Mouse (Mus musculus) liver, postnatal 0 days (tissue): ENCODE results near the gene Hprt. TPM values are rescaled to one million over a fixed set of nuclear protein-coding genes. Genes with fewer than 3 reads are reported as not detected.
"Not testable (repeated sequence)": the region's sequence is repeated elsewhere in the genome, so short reads cannot be mapped to it uniquely, and the experiment has no call there.

Experiments
- ATAC-seq: fragments of 200-750 bp; cut with Nextera tagmentation; 2 replicates; pipeline ENCODE4 v1.8.0; 2017; ENCODE audit warnings: mild to moderate bottlenecking, moderate library complexity
- DNase-seq: peaks from one replicate; pipeline ENCODE4 v3.0.0-alpha.2; 2016
- H3K27ac ChIP-seq: fragments of 300-500 bp; sonication (generic); 2 replicates; pipeline ENCODE4 v1.5.1; 2014; ENCODE audit warnings: antibody characterized with exemption, moderate library complexity, mild to moderate bottlenecking, low read depth
- H3K27me3 ChIP-seq: fragments of 300-500 bp; sonication (generic); 2 replicates; pipeline ENCODE4 v1.6.1; 2014; ENCODE audit warnings: low read length, control low read depth, mixed read lengths; ENCODE audit not compliant: insufficient read depth
- H3K36me3 ChIP-seq: fragments of 300-500 bp; sonication (generic); replicated peaks from 2 replicates; pipeline ENCODE4 v1.6.1; 2014; ENCODE audit warnings: mild to moderate bottlenecking, control low read depth, low read length, moderate library complexity, mixed read lengths; ENCODE audit not compliant: insufficient read depth
- H3K4me1 ChIP-seq: fragments of 300-500 bp; sonication (generic); 2 replicates; pipeline ENCODE4 v1.6.1; 2014; ENCODE audit warnings: antibody characterized with exemption, mild to moderate bottlenecking, control low read depth; ENCODE audit not compliant: insufficient read depth
- H3K4me2 ChIP-seq: fragments of 300-500 bp; sonication (generic); 2 replicates; pipeline ENCODE4 v1.6.1; 2014; ENCODE audit warnings: low read depth, mild to moderate bottlenecking, low read length, moderate library complexity, mixed read lengths
- H3K4me3 ChIP-seq: fragments of 300-500 bp; sonication (generic); 2 replicates; pipeline ENCODE4 v1.5.1; 2014; ENCODE audit warnings: low read depth, low read length
- H3K9ac ChIP-seq: fragments of 300-500 bp; sonication (generic); replicated peaks from 2 replicates; pipeline ENCODE4 v1.6.1; 2014; ENCODE audit warnings: mild to moderate bottlenecking, moderate library complexity
- H3K9me3 ChIP-seq: fragments of 300-500 bp; sonication (generic); 2 replicates; pipeline ENCODE4 v1.6.1; 2016; ENCODE audit warnings: mild to moderate bottlenecking, control low read depth, low read length, mixed read lengths
- CTCF ChIP-seq: sonication (generic); IDR thresholded peaks from 2 replicates; pipeline ENCODE4 v1.5.1; 2016; ENCODE audit warnings: antibody characterized with exemption, low read depth
- EP300 ChIP-seq: IDR thresholded peaks from 2 replicates; pipeline ENCODE4 v1.6.1; 2016; ENCODE audit warnings: antibody characterized with exemption, low read depth, mild to moderate bottlenecking
- WGBS: fragments of 180-500 bp; shearing (Covaris S2); extraction: QIAGEN DNeasy Blood & Tissue Kit; methylation state at CpG from one replicate; pipeline ENCODE4 v1.1.7; 2014; ENCODE audit not compliant: insufficient replicate concordance; 5-methylcytosine and 5-hydroxymethylcytosine counted together
- polyA plus RNA-seq: library from polyadenylated mRNA; unstranded; fragments of >200 nt; fragmentation: Nextera tagmentation; extraction: Ambion mirVana; gene quantifications from 2 replicates; pipeline ENCODE4 v1.2.1, GENCODE M21; 2015

The Hprt gene
- polyA plus RNA-seq, 1 experiment from 2014 or later = 204 TPM

DNA sequence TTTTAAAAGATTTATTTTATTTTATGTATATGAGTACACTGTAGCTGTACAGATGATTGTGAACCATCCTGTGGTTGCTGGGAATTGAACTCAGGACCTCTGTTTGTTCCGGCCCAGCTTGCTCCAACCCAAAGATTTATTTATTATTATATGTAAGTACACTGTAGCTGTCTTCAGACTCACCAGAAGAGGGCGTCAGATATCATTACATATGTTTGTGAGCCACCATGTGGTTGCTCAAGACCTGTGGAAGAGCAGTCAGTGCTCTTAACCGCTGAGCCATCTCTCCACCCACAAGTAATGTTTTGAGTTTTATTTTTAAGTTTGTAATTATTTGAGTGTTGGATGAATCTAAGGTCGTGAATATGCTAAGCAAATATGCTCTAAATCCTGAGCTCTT, 16.9 kb downstream of the Hprt start:
- H3K9ac ChIP-seq, DNase-seq, H3K9me3 ChIP-seq, H3K4me2 ChIP-seq, ATAC-seq, H3K4me3 ChIP-seq, H3K27me3 ChIP-seq, H3K27ac ChIP-seq, H3K4me1 ChIP-seq: not testable (repeated sequence)
- 60% methylated on average over 4 of the region's 4 CpGs for WGBS
- H3K36me3 ChIP-seq = peaks cover 13% of the 10 kb centered on the region; the same call in 1 of the 2 replicates
- peak; percentile 46 for TF ChIP-seq CTCF

- Histone ChIP-seq H3K4me2 (no peak overlapping the region), H3K36me3 (peaks cover 11% of the 10 kb centered on the region; the same call in 1 of the 2 replicates), H3K4me3 (no peak overlapping the region), H3K4me1 (no peaks in the 10 kb centered on the region), H3K27me3 (no peaks in the 10 kb centered on the region), H3K27ac (no peak overlapping the region), H3K9me3 (no peaks in the 10 kb centered on the region), H3K9ac (no peak overlapping the region)
- WGBS = 53% methylated on average over 3 of the region's 3 CpGs
- TF ChIP-seq CTCF (peak; percentile 79), EP300 (no peak)
- ATAC-seq (no peak), DNase-seq (no peak)
These were observed 18.1 kb downstream of the Hprt start for GRCm38 (mm10) chrX:53006062-53006461.

DNA sequence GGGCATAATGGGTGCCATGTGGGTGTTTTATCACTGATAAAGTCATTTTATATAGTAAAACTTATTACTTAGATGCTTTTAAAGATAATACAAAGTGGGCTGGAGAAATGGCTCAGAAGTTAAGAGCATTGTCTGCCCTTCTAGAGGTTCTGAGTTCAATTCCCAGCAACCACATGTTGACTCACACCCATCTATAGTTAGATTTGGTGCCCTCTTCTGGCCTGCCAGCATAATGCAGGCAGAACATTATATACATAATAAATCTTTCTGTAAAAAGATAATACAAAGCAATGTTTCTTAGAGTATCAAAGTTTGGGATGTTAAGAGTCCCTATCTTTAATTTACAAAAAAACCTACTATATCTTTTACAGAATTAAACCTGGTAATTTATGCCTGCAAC, 27.6 kb downstream of the Hprt start:
- H3K4me1 ChIP-seq = no peaks in the 10 kb centered on the region
- H3K27me3 ChIP-seq = no peaks in the 10 kb centered on the region
- no peak overlapping the region for H3K9ac ChIP-seq
- H3K4me3 ChIP-seq = no peak overlapping the region
- H3K36me3 ChIP-seq = peaks cover 19% of the 10 kb centered on the region
- DNase-seq (no peak), ATAC-seq (no peak)
- TF ChIP-seq CTCF (peak; percentile 57), EP300 (no peak)
- H3K4me2 ChIP-seq = no peak overlapping the region
- no peaks in the 10 kb centered on the region for H3K9me3 ChIP-seq
- no peak overlapping the region for H3K27ac ChIP-seq

- DNase-seq = no peak
- no peak for TF ChIP-seq EP300
- TF ChIP-seq CTCF = no peak
- no peaks in the 10 kb centered on the region for H3K27me3 ChIP-seq
- ATAC-seq = no peak
- no peak overlapping the region for H3K4me3 ChIP-seq
- no peaks in the 10 kb centered on the region for H3K4me1 ChIP-seq
- H3K9ac ChIP-seq = no peak overlapping the region
- 73% methylated on average over 2 of the region's 2 CpGs for WGBS
- peaks cover 10% of the 10 kb centered on the region for H3K36me3 ChIP-seq
- no peak overlapping the region for H3K27ac ChIP-seq
- H3K4me2 ChIP-seq = no peak overlapping the region
- no peaks in the 10 kb centered on the region for H3K9me3 ChIP-seq
These were observed 35.1 kb downstream of the Hprt start for GRCm38 (mm10) chrX:53023021-53023420.

DNA sequence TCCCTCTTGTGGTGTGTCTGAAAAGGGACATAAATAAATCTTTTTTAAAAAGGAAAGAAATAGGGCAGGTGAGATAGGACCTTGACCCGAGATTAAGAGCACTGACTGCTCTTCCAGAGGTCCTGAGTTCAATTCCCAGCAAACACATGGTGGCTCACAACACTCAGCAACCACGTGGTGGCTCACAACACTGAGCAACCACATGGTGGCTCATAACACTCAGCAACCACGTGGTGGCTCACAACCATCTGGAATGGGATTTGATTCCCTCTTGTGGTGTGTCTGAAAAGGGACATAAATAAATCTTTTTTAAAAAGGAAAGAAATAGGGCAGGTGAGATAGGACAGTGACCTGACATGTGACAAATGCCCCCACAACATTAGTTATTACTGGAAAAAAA, 36.3 kb downstream of the Hprt start:
- H3K27me3 ChIP-seq, H3K9ac ChIP-seq, H3K4me1 ChIP-seq, H3K4me2 ChIP-seq, H3K9me3 ChIP-seq, H3K4me3 ChIP-seq, H3K27ac ChIP-seq, H3K36me3 ChIP-seq: not testable (repeated sequence)
- ATAC-seq (peak; percentile 56; the same call in 1 of the 2 replicates), DNase-seq (peak; percentile 14)
- WGBS = 14% methylated on average over 3 of the region's 3 CpGs
- TF ChIP-seq CTCF = peak; percentile 55

GRCm38 (mm10) chrX:53025471-53026223, 37.7 kb downstream of the Hprt start:
- WGBS = 60% methylated on average over 11 of the region's 11 CpGs
- Histone ChIP-seq H3K9ac (no peak overlapping the region), H3K27me3 (no peaks in the 10 kb centered on the region), H3K4me1 (no peaks in the 10 kb centered on the region), H3K27ac (no peak overlapping the region), H3K4me2 (no peak overlapping the region), H3K36me3 (peaks cover 6% of the 10 kb centered on the region; the same call in 1 of the 2 replicates), H3K4me3 (no peak overlapping the region), H3K9me3 (no peaks in the 10 kb centered on the region)
- ATAC-seq (no peak), DNase-seq (no peak)
- TF ChIP-seq EP300 (no peak), CTCF (peak; percentile 28; the same call in 1 of the 2 replicates)

- TF ChIP-seq EP300 (no peak), CTCF (no peak)
- 44% methylated on average over 5 of the region's 5 CpGs for WGBS
- Histone ChIP-seq H3K9ac (no peak overlapping the region), H3K36me3 (no peaks in the 10 kb centered on the region), H3K4me3 (no peak overlapping the region), H3K27me3 (no peaks in the 10 kb centered on the region), H3K4me2 (no peak overlapping the region), H3K4me1 (no peaks in the 10 kb centered on the region), H3K9me3 (no peaks in the 10 kb centered on the region), H3K27ac (no peak overlapping the region)
- no peak for ATAC-seq
- no peak for DNase-seq
These were observed 41.6 kb downstream of the Hprt start for GRCm38 (mm10) chrX:53029559-53029958.
